Mouse (Mus musculus): ENCODE results near the gene Hnrnph2.

- no peak for TF ChIP-seq POLR2A (IDR thresholded peaks at IDR 0.05; ENCODE audit: low read depth, low read length)
- TF ChIP-seq CTCF (IDR thresholded peaks at IDR 0.05; ENCODE audit: borderline replicate concordance, insufficient read depth, low read length): no peak
Measured at GRCm38 (mm10) chrX:134582888-134583669, 17.9 kb upstream of the Hnrnph2 start, which contains the start of gene Btk.
